Mouse (Mus musculus) brown adipose tissue, adult 24 weeks (tissue): Measurements from ENCODE around the gene Panx3. TPM values are rescaled to one million over a fixed set of nuclear protein-coding genes. Genes with fewer than 3 reads are reported as not detected.

ENCODE experiments used
- H3K27ac ChIP-seq: fragments of 200-500 bp; replicated peaks from 2 replicates; pipeline ENCODE4 v1.5.1; 2012; ENCODE audit warnings: low read depth, mild to moderate bottlenecking, low read length
- H3K4me1 ChIP-seq: fragments of 200-500 bp; 2 replicates; pipeline ENCODE4 v1.6.1; 2012; ENCODE audit warnings: low read length, mixed read lengths; ENCODE audit not compliant: control insufficient read depth, insufficient read depth, insufficient read length
- H3K4me3 ChIP-seq: fragments of 200-500 bp; 2 replicates; pipeline ENCODE4 v1.5.1; 2012; ENCODE audit warnings: low read depth, mild to moderate bottlenecking, low read length, moderate library complexity; ENCODE audit not compliant: insufficient read depth
- polyA plus RNA-seq: library from polyadenylated mRNA; stranded (reverse); fragments of >200 nt; gene quantifications from 2 replicates; pipeline ENCODE4 v1.2.4, GENCODE M21; 2012; ENCODE audit not compliant: missing spikeins, insufficient read depth, insufficient read length

Gene Panx3
- polyA plus RNA-seq, 1 experiment, result not detected

DNA sequence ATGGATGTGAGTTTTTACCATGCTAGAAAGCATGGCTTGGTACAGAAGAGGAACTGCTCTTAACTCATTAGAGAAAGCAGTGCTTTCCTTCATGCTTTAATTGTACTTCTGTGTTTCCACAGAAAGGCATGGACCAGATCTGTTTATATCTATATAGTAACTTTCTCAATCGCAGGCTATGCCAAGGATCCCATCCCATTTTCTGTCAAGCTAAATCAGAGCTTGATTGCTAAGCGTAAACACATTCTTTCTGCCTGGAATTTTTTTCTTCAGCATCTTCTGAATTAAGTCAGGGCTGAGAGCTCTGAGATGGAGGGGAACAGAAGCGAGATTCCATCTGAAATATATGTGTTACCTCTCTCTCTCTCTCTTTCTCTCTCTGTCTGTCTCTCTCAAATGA is 45.1 kb downstream of the Panx3 start:
- Histone ChIP-seq H3K4me1 (no peaks in the 10 kb centered on the region), H3K27ac (no peak overlapping the region), H3K4me3 (no peak overlapping the region)

DNA sequence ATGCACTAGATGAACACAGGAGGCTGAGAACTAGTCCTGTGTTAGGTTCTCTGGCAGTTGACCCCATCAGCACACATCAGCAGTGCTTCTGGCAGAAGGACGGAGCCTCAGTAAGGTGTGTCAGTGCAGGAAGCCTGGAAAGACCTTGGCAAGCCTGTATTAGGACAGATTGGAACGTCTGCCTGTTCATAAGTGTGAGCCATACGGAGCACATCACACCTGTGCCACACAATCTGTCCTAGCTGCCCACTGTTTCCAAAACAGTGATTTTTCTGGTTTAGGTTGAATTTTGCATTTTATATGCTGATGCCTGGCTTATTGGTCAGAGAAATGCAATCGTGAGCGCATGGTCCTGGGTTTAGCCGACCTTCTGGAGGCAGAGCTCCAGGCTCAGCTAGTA is 47.7 kb downstream of the Panx3 start:
- Histone ChIP-seq H3K4me3 (no peak overlapping the region), H3K4me1 (no peaks in the 10 kb centered on the region), H3K27ac (no peak overlapping the region)

DNA sequence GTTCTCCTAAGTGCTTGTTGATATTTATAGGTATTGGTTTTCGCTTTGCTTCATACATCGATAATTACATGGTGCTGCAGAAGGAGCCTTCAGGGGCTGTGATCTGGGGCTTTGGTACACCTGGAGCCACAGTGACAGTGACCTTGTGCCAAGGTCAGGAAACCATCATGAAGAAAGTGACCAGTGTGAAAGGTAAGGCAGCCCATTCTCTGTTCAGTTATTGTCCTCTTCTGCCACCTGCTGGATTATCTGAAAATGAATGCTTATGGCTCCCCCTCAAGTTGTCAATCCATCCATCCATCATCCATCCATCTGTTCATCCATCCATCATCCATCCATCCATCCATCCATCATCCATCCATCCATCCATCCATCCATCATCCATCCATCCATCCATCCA is 52.3 kb downstream of the Panx3 start:
- Histone ChIP-seq H3K4me1 (peaks cover 3% of the 10 kb centered on the region; the same call in 1 of the 2 replicates), H3K4me3 (no peak overlapping the region), H3K27ac (no peak overlapping the region)

DNA sequence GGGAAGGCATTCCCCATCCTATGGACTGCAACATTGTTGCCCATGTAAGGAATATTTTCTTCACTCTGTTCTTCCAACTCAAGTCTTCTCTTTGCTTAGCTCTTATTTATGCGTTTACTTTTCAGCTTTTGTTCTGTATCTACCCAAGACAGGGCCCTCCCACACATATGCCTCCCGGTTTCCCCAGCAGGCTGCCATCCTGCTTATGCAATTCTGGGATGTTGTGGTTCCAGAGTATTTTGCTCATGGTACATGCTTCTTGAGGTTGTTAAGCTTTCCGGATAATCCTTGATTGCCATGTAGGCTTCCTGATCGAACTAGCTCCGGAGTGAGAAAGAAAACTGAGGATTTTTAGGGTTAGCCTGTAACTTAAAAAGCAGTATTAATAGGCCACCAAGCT is 53.8 kb downstream of the Panx3 start:
- Histone ChIP-seq H3K4me1 (peaks cover 3% of the 10 kb centered on the region; the same call in 1 of the 2 replicates), H3K27ac (no peak overlapping the region), H3K4me3 (no peak overlapping the region)

DNA sequence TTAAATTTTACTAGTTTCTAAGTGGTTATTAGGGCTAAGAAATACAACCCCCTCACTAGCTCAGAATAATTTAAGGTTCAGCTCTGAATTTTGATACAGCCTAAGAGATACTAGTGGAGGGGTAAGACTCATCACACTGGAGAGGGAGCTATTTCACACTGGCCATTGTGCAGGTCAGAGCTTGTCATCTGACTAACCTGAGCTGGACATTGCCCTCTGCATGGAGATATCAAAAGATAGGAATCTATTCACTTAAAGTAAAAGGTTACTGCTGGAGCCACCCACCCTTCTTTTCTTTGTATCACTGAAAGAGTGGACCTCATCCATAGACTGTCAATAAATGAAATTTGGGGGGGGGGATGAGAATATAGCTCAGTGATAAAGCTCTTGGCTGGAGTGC is 54.7 kb downstream of the Panx3 start:
- Histone ChIP-seq H3K27ac (no peak overlapping the region), H3K4me3 (peak overlapping the region; percentile 95; the same call in 1 of the 2 replicates), H3K4me1 (peaks cover 3% of the 10 kb centered on the region; the same call in 1 of the 2 replicates)

DNA sequence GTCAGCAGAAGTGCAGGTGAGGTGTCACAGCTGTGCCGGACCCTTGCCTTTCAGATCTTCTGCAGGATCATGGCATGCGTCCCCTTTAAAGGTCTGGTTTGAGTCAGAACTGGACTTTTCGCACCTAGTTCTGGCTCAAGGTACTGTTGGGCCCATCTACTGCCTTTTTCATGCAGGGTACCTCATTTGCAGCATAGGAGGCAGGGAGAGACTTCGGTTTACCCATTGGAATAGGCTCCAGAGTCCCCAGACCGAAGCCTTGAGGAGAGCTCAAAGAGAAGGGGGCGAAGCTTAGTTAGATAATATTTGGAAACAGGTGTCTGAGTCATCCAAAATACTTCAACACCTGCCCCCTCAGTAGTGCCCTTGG is 55.1 kb downstream of the Panx3 start:
- peak overlapping the region; percentile 95 for H3K4me3 ChIP-seq
- H3K27ac ChIP-seq, result peak overlapping the region; percentile 20; the same call in 1 of the 2 replicates
- H3K4me1 ChIP-seq, result peaks cover 3% of the 10 kb centered on the region; the same call in 1 of the 2 replicates

DNA sequence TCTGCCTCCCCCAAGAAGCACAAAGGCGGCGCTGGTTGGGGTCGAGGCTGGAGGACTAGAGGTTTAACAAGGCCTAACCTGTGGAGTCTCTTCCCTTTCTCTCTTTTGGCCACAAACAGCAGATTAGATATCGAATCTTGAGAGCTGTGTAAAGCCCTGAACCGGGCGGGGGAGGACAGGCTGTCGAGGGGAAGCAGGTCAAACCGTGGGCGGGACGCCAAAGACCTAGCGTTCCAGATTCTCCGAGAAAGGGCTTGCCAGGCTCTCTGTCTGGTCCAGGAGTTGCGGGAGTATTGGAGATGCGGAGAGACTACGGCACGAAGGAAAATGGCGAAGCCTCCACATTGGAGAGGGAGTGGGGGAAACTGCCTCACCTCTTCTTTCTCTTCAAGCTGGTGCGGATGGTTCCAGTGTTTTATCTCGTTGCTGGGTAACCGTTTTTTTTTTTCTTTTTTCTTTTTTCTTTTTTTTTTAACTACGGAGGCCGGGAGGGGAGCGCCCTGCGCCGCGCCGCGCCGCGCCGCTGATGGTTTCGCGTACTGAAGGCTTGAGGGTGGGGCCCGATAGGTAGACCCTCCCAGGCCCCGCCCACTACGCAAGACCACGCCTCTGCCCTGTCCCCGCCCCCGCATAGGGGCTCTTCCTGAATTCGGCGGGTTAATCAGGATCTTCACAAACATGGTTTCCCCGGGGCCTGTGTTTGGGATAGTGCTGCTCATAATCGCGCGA is 55.7 kb downstream of the Panx3 start, which contains the start of gene Spa17:
Gene Spa17, minus strand, starts transcription at position 541 of the 729 bp plus-strand sequence.
- peak within 1 kb of the TSS; percentile 95 for H3K4me3 ChIP-seq
- H3K27ac ChIP-seq, result peak within 1 kb of the TSS; percentile 82
- H3K4me1 ChIP-seq, result peaks cover 3% of the 10 kb centered on the region; the same call in 1 of the 2 replicates

Other genes starting within 250 kb of the Panx3 start
- gene Robo3, start 236.0 kb downstream of the Panx3 start, polyA plus RNA-seq, result not detected in 2 replicates
- gene Msantd2, start 179.9 kb downstream of the Panx3 start, polyA plus RNA-seq, result 3.8 and 10.4 TPM in 2 replicates
- gene Esam, start 141.2 kb downstream of the Panx3 start, polyA plus RNA-seq, result 15.0 and 29.4 TPM in 2 replicates
- 2.1 and 5.7 TPM in 2 replicates for gene Vsig2, start 130.0 kb downstream of the Panx3 start, polyA plus RNA-seq
- 4.5 TPM in 1 of 2 replicates, not detected in the other for gene Nrgn, start 116.3 kb downstream of the Panx3 start, polyA plus RNA-seq
- gene Siae, start 113.5 kb downstream of the Panx3 start, polyA plus RNA-seq, result 11.7 and 12.1 TPM in 2 replicates
- 13.3 and 14.2 TPM in 2 replicates for gene Spa17, start 55.5 kb downstream of the Panx3 start, polyA plus RNA-seq
- 15.1 and 15.6 TPM in 2 replicates for gene Tbrg1, start 11.9 kb downstream of the Panx3 start, polyA plus RNA-seq
- not detected in 2 replicates for gene Olfr160, start 47.0 kb upstream of the Panx3 start, polyA plus RNA-seq
- gene Olfr874, start 75.9 kb upstream of the Panx3 start, polyA plus RNA-seq, result not detected in 2 replicates
- gene Olfr875, start 102.6 kb upstream of the Panx3 start, polyA plus RNA-seq, result not detected in 2 replicates
- not detected in 2 replicates for gene Olfr876, start 133.8 kb upstream of the Panx3 start, polyA plus RNA-seq
- gene Olfr877, start 185.0 kb upstream of the Panx3 start, polyA plus RNA-seq, result not detected in 2 replicates
- gene Olfr145, start 227.5 kb upstream of the Panx3 start, polyA plus RNA-seq, result not detected in 2 replicates
- not detected in 2 replicates for gene Olfr878, start 248.6 kb upstream of the Panx3 start, polyA plus RNA-seq